Mouse (Mus musculus) neural tube, embryonic 13.5 days (tissue): ENCODE measurements around the gene Olfr1251. TPM values are rescaled to one million over a fixed set of nuclear protein-coding genes. Genes with fewer than 3 reads are reported as not detected.
"Not testable (repeated sequence)": the region's sequence is repeated elsewhere in the genome, so short reads cannot be mapped to it uniquely, and the experiment has no call there.

Source experiments
- ATAC-seq: fragments of 200-750 bp; cut with Nextera tagmentation; 2 replicates; pipeline ENCODE4 v1.8.0; 2017; ENCODE audit warnings: low read depth, mild to moderate bottlenecking, moderate TSS enrichment, moderate library complexity
- H3K27ac ChIP-seq: fragments of 300-500 bp; sonication (generic); replicated peaks from 2 replicates; pipeline ENCODE4 v1.5.1; 2015; ENCODE audit warnings: moderate library complexity, mild to moderate bottlenecking, inconsistent platforms
- H3K27me3 ChIP-seq: fragments of 300-500 bp; sonication (generic); 2 replicates; pipeline ENCODE4 v1.6.1; 2015; ENCODE audit warnings: mild to moderate bottlenecking, inconsistent platforms
- H3K36me3 ChIP-seq: fragments of 300-500 bp; sonication (generic); 2 replicates; pipeline ENCODE4 v1.6.1; 2015; ENCODE audit warnings: mild to moderate bottlenecking, inconsistent platforms
- H3K4me1 ChIP-seq: fragments of 300-500 bp; sonication (generic); replicated peaks from 2 replicates; pipeline ENCODE4 v1.6.1; 2015; ENCODE audit warnings: inconsistent platforms
- H3K4me2 ChIP-seq: fragments of 300-500 bp; sonication (generic); 2 replicates; pipeline ENCODE4 v1.6.1; 2015; ENCODE audit warnings: inconsistent platforms, mild to moderate bottlenecking, moderate library complexity
- H3K4me3 ChIP-seq: fragments of 300-500 bp; sonication (generic); 2 replicates; pipeline ENCODE4 v1.5.1; 2015; ENCODE audit warnings: mild to moderate bottlenecking, inconsistent platforms
- H3K9ac ChIP-seq: fragments of 300-500 bp; sonication (generic); 2 replicates; pipeline ENCODE4 v1.6.1; 2015; ENCODE audit warnings: moderate library complexity, mild to moderate bottlenecking, inconsistent platforms
- H3K9me3 ChIP-seq: fragments of 300-500 bp; sonication (generic); 2 replicates; pipeline ENCODE4 v1.6.1; 2016; ENCODE audit warnings: inconsistent platforms
- WGBS: fragments of 180-500 bp; shearing (Covaris S2); methylation state at CpG from one replicate; pipeline ENCODE4 v1.1.7; 2015; 5-methylcytosine and 5-hydroxymethylcytosine counted together
- polyA plus RNA-seq: library from polyadenylated mRNA; unstranded; fragments of >200 nt; fragmentation: Nextera tagmentation; extraction: Ambion mirVana; gene quantifications from 2 replicates; pipeline ENCODE4 v1.2.1, GENCODE M21; 2015

The Olfr1251 gene
- not detected in 2 replicates for polyA plus RNA-seq

GRCm38 (mm10) chr2:89671836-89672235 is at the start of gene Olfr1251:
Gene Olfr1251 (minus strand): TSS chr2:89671936.
- H3K27ac ChIP-seq, result no peak within 1 kb of the TSS
- H3K27me3 ChIP-seq, result no peaks in the 10 kb centered on the region
- ATAC-seq, result no peak
- H3K4me1 ChIP-seq, result no peaks in the 10 kb centered on the region
- no peaks in the 10 kb centered on the region for H3K36me3 ChIP-seq
- H3K9ac ChIP-seq, result no peak within 1 kb of the TSS
- H3K9me3 ChIP-seq, result no peaks in the 10 kb centered on the region
- no peak within 1 kb of the TSS for H3K4me2 ChIP-seq
- H3K4me3 ChIP-seq, result no peak within 1 kb of the TSS

- 85% methylated on average over 6 of the region's 6 CpGs for WGBS
- Histone ChIP-seq H3K27ac (no peak overlapping the region), H3K9me3 (no peaks in the 10 kb centered on the region), H3K27me3 (no peaks in the 10 kb centered on the region), H3K9ac (no peak overlapping the region), H3K4me3 (no peak overlapping the region), H3K4me2 (no peak overlapping the region), H3K36me3 (no peaks in the 10 kb centered on the region), H3K4me1 (no peaks in the 10 kb centered on the region)
- ATAC-seq, result no peak
These were observed 20.2 kb upstream of the Olfr1251 start for GRCm38 (mm10) chr2:89691980-89692379.

- no peak for ATAC-seq
- Histone ChIP-seq H3K4me2 (no peak within 1 kb of the TSS), H3K4me3 (no peak within 1 kb of the TSS), H3K4me1 (no peaks in the 10 kb centered on the region), H3K36me3 (no peaks in the 10 kb centered on the region), H3K27me3 (no peaks in the 10 kb centered on the region), H3K9ac (no peak within 1 kb of the TSS), H3K27ac (no peak within 1 kb of the TSS), H3K9me3 (no peaks in the 10 kb centered on the region)
These were observed 10.4 kb downstream of the Olfr1251 start, which contains the start of gene Olfr1250 for GRCm38 (mm10) chr2:89661367-89661766. Gene Olfr1250 (minus strand): TSS chr2:89661467.

- 90% methylated on average over 2 of the region's 2 CpGs for WGBS
- Histone ChIP-seq H3K4me2 (no peak within 1 kb of the TSS), H3K9ac (no peak within 1 kb of the TSS), H3K27me3 (no peaks in the 10 kb centered on the region), H3K9me3 (no peaks in the 10 kb centered on the region), H3K4me3 (no peak within 1 kb of the TSS), H3K36me3 (no peaks in the 10 kb centered on the region), H3K4me1 (no peaks in the 10 kb centered on the region), H3K27ac (no peak within 1 kb of the TSS)
- no peak for ATAC-seq
These were observed 36.9 kb downstream of the Olfr1251 start, which contains the start of gene Olfr1249 for GRCm38 (mm10) chr2:89634883-89635282. Gene Olfr1249 (minus strand): TSS chr2:89634983.

GRCm38 (mm10) chr2:89618145-89618544 is 53.6 kb downstream of the Olfr1251 start, which contains the start of gene Olfr1248:
Gene Olfr1248 (minus strand): TSS chr2:89618245.
- not testable (repeated sequence) for H3K4me1 ChIP-seq, H3K9ac ChIP-seq, H3K27ac ChIP-seq, H3K4me2 ChIP-seq, H3K9me3 ChIP-seq, H3K27me3 ChIP-seq, ATAC-seq, H3K36me3 ChIP-seq, H3K4me3 ChIP-seq
- 100% methylated on average over 1 of the region's 1 CpGs for WGBS

Other genes with a start within 250 kb of the Olfr1251 start
- not detected in 2 replicates for gene Olfr1240, start 228.9 kb downstream of the Olfr1251 start, polyA plus RNA-seq
- gene Olfr1241, start 184.8 kb downstream of the Olfr1251 start, polyA plus RNA-seq, result not detected in 2 replicates
- not detected in 2 replicates for gene Olfr1242, start 173.6 kb downstream of the Olfr1251 start, polyA plus RNA-seq
- not detected in 2 replicates for gene Olfr1243, start 140.4 kb downstream of the Olfr1251 start, polyA plus RNA-seq
- not detected in 2 replicates for gene Olfr1245, start 93.5 kb downstream of the Olfr1251 start, polyA plus RNA-seq
- not detected in 2 replicates for gene Olfr1246, start 78.8 kb downstream of the Olfr1251 start, polyA plus RNA-seq
- gene Olfr1247, start 57.8 kb downstream of the Olfr1251 start, polyA plus RNA-seq, result not detected in 2 replicates
- gene Olfr1248, start 53.7 kb downstream of the Olfr1251 start, polyA plus RNA-seq, result not detected in 2 replicates
- not detected in 2 replicates for gene Olfr1249, start 37.0 kb downstream of the Olfr1251 start, polyA plus RNA-seq
- not detected in 2 replicates for gene Olfr1250, start 10.5 kb downstream of the Olfr1251 start, polyA plus RNA-seq
- gene Olfr1252, start 53.1 kb upstream of the Olfr1251 start, polyA plus RNA-seq, result not detected in 2 replicates
- gene Olfr1253, start 85.2 kb upstream of the Olfr1251 start, polyA plus RNA-seq, result not detected in 2 replicates
- not detected in 2 replicates for gene Olfr1254, start 121.7 kb upstream of the Olfr1251 start, polyA plus RNA-seq
- gene Olfr1255, start 140.1 kb upstream of the Olfr1251 start, polyA plus RNA-seq, result not detected in 2 replicates
- not detected in 2 replicates for gene Olfr1256, start 169.6 kb upstream of the Olfr1251 start, polyA plus RNA-seq
- not detected in 2 replicates for gene Olfr48, start 176.3 kb upstream of the Olfr1251 start, polyA plus RNA-seq
- gene Olfr1257, start 206.5 kb upstream of the Olfr1251 start, polyA plus RNA-seq, result not detected in 2 replicates